Mouse (Mus musculus) liver, adult 2 months (tissue): ENCODE results near the gene Zc3h4. TPM values are rescaled to one million over a fixed set of nuclear protein-coding genes. Genes with fewer than 3 reads are reported as not detected.

Experiments
- DNase-seq: peaks from one replicate; pipeline ENCODE4 v3.0.0-alpha.2; 2011; ENCODE audit warnings: low read depth, low spot score; ENCODE audit errors: extremely low read depth
- H3K27ac ChIP-seq: fragments of 200-500 bp; replicated peaks from 2 replicates; pipeline ENCODE4 v1.5.1; 2012; ENCODE audit warnings: low read depth, mild to moderate bottlenecking, control low read depth, inconsistent platforms, low read length; ENCODE audit not compliant: insufficient read depth
- H3K27me3 ChIP-seq: fragments of 200-500 bp; 2 replicates; pipeline ENCODE4 v1.6.1; 2012; ENCODE audit warnings: mild to moderate bottlenecking, moderate library complexity, low read length, inconsistent platforms; ENCODE audit not compliant: control insufficient read depth, insufficient read depth
- H3K36me3 ChIP-seq: fragments of 200-500 bp; 2 replicates; pipeline ENCODE4 v1.6.1; 2012; ENCODE audit warnings: low read length, inconsistent platforms; ENCODE audit not compliant: control insufficient read depth, insufficient read depth
- H3K4me1 ChIP-seq: fragments of 200-500 bp; 2 replicates; pipeline ENCODE4 v1.6.1; 2011; ENCODE audit warnings: low read length; ENCODE audit not compliant: control insufficient read depth, insufficient read depth
- H3K4me3 ChIP-seq: fragments of 200-500 bp; 2 replicates; pipeline ENCODE4 v1.5.1; 2011; ENCODE audit warnings: low read depth, mild to moderate bottlenecking, control low read depth, low read length, moderate library complexity; ENCODE audit not compliant: insufficient read depth
- H3K79me2 ChIP-seq: fragments of 200-500 bp; 2 replicates; pipeline ENCODE4 v1.6.1; 2012; ENCODE audit warnings: inconsistent platforms, mild to moderate bottlenecking, low read length, moderate library complexity; ENCODE audit not compliant: control insufficient read depth, insufficient read depth
- H3K9ac ChIP-seq: fragments of 200-500 bp; 2 replicates; pipeline ENCODE4 v1.6.1; 2012; ENCODE audit warnings: low read depth, mild to moderate bottlenecking, control low read depth, inconsistent platforms, low read length
- CTCF ChIP-seq: fragments of 200-500 bp; IDR thresholded peaks from 2 replicates; pipeline ENCODE4 v1.5.1; 2011; ENCODE audit warnings: low read depth, low read length, control low read depth
- POLR2A ChIP-seq: fragments of 200-500 bp; IDR thresholded peaks from 2 replicates; pipeline ENCODE4 v1.6.1; 2011; ENCODE audit warnings: low read length, control low read depth; ENCODE audit not compliant: insufficient read depth; ENCODE audit errors: extremely low read depth
- WGBS: fragments of 180-500 bp; shearing (Covaris S2); methylation state at CpG from one replicate; pipeline ENCODE4 v1.1.7; 2018; 5-methylcytosine and 5-hydroxymethylcytosine counted together
- polyA plus RNA-seq: library from polyadenylated mRNA; depleted of rRNA; stranded (reverse); fragments of >200 nt; gene quantifications from 2 replicates; pipeline ENCODE4 v1.2.3, GENCODE M21; 2012
- total RNA-seq: library from RNA; depleted of rRNA; stranded (reverse); fragments of >200 nt; gene quantifications from 2 replicates; pipeline ENCODE4 v1.2.3, GENCODE M21; 2014

Zc3h4 gene
- total and polyA plus RNA-seq, 2 experiments, result 5.2 to 14.3 TPM

GRCm38 (mm10) chr7:16465160-16465559 lies 64.5 kb downstream of the Zc3h4 start:
- Histone ChIP-seq H3K4me3 (no peak overlapping the region), H3K36me3 (no peaks in the 10 kb centered on the region), H3K79me2 (no peaks in the 10 kb centered on the region), H3K4me1 (no peaks in the 10 kb centered on the region), H3K27ac (no peak overlapping the region), H3K27me3 (no peaks in the 10 kb centered on the region), H3K9ac (no peak overlapping the region)
- 1% methylated on average over 8 of the region's 8 CpGs for WGBS
- TF ChIP-seq POLR2A (no peak), CTCF (peak; percentile 89)
- peak; percentile 52 for DNase-seq

GRCm38 (mm10) chr7:16465568-16465967 lies 64.9 kb downstream of the Zc3h4 start:
- Histone ChIP-seq H3K4me1 (no peaks in the 10 kb centered on the region), H3K36me3 (no peaks in the 10 kb centered on the region), H3K9ac (no peak overlapping the region), H3K27ac (no peak overlapping the region), H3K27me3 (no peaks in the 10 kb centered on the region), H3K4me3 (no peak overlapping the region), H3K79me2 (no peaks in the 10 kb centered on the region)
- TF ChIP-seq CTCF (no peak), POLR2A (no peak)
- no peak for DNase-seq
- WGBS, result 91% methylated on average over 5 of the region's 5 CpGs

- H3K79me2 ChIP-seq, result no peaks in the 10 kb centered on the region
- no peak overlapping the region for H3K4me3 ChIP-seq
- peak; percentile 31 for DNase-seq
- H3K27ac ChIP-seq, result no peak overlapping the region
- no peak overlapping the region for H3K9ac ChIP-seq
- H3K27me3 ChIP-seq, result no peaks in the 10 kb centered on the region
- H3K36me3 ChIP-seq, result no peaks in the 10 kb centered on the region
- WGBS, result 69% methylated on average over 4 of the region's 4 CpGs
- H3K4me1 ChIP-seq, result no peaks in the 10 kb centered on the region
- TF ChIP-seq POLR2A, result no peak
- peak; percentile 36; the same call in 1 of the 2 replicates for TF ChIP-seq CTCF
These were observed 65.9 kb downstream of the Zc3h4 start for GRCm38 (mm10) chr7:16466565-16466964.

- Histone ChIP-seq H3K4me1 (no peaks in the 10 kb centered on the region), H3K36me3 (no peaks in the 10 kb centered on the region), H3K27me3 (no peaks in the 10 kb centered on the region), H3K79me2 (no peaks in the 10 kb centered on the region), H3K4me3 (no peak overlapping the region), H3K27ac (no peak overlapping the region), H3K9ac (no peak overlapping the region)
- TF ChIP-seq POLR2A (no peak), CTCF (no peak)
- WGBS, result 48% methylated on average over 5 of the region's 5 CpGs
- DNase-seq, result no peak
These were observed 67.4 kb downstream of the Zc3h4 start for GRCm38 (mm10) chr7:16468115-16468514.

GRCm38 (mm10) chr7:16471549-16471948 lies 70.8 kb downstream of the Zc3h4 start:
- no peak for DNase-seq

GRCm38 (mm10) chr7:16472116-16472709 lies 71.5 kb downstream of the Zc3h4 start:
- Histone ChIP-seq H3K9ac (no peak overlapping the region), H3K36me3 (no peaks in the 10 kb centered on the region), H3K4me3 (no peak overlapping the region), H3K27me3 (peaks cover 15% of the 10 kb centered on the region), H3K79me2 (no peaks in the 10 kb centered on the region), H3K27ac (no peak overlapping the region), H3K4me1 (no peaks in the 10 kb centered on the region)
- WGBS, result 56% methylated on average over 17 of the region's 17 CpGs
- no peak for DNase-seq
- TF ChIP-seq CTCF, result no peak
- TF ChIP-seq POLR2A, result no peak

More at GRCm38 (mm10) chr7:16471549-16471948, 70.8 kb downstream of the Zc3h4 start:
- H3K4me3 ChIP-seq, result no peak overlapping the region
- H3K27ac ChIP-seq, result no peak overlapping the region
- peaks cover 15% of the 10 kb centered on the region for H3K27me3 ChIP-seq
- TF ChIP-seq CTCF (peak; percentile 29; the same call in 1 of the 2 replicates), POLR2A (no peak)
- no peak overlapping the region for H3K9ac ChIP-seq
- no peaks in the 10 kb centered on the region for H3K79me2 ChIP-seq
- WGBS, result 62% methylated on average over 9 of the region's 9 CpGs
- H3K36me3 ChIP-seq, result no peaks in the 10 kb centered on the region
- H3K4me1 ChIP-seq, result no peaks in the 10 kb centered on the region
